Mouse (Mus musculus) liver, adult (tissue): ENCODE results near the gene BC107364.

Experiments
- GATA4 ChIP-seq: IDR thresholded peaks from 2 replicates; pipeline ENCODE4 v1.6.1; 2014; ENCODE audit warnings: mild to moderate bottlenecking, low read length; ENCODE audit not compliant: insufficient replicate concordance

The BC107364 gene

GRCm38 (mm10) chr3:96405541-96406503 lies 46.3 kb downstream of the BC107364 start:
- TF ChIP-seq GATA4, result no peak

GRCm38 (mm10) chr3:96405004-96405403 lies 47.1 kb downstream of the BC107364 start:
- TF ChIP-seq GATA4, result no peak

GRCm38 (mm10) chr3:96404450-96404849 lies 47.7 kb downstream of the BC107364 start:
- TF ChIP-seq GATA4, result no peak

DNA sequence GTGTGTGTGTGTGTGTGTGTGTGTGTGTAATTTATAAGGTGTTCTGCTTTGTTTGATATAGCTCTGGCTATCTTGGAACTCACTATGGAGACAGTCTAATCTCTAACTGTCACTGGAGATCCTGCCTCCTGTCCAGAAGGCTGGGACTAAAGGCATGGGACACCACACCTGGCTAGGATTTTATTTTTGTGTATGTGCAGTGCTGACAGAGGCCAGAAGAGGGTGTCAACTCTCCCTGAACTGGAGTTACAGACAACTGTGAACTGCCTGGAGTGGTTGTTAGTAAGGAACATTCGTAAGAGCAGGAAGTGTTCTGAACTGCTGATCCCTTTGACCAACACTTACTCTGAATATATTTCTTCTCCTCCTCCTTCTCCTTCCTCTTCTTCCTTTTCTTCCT lies 49.1 kb downstream of the BC107364 start:
- no peak for TF ChIP-seq GATA4

DNA sequence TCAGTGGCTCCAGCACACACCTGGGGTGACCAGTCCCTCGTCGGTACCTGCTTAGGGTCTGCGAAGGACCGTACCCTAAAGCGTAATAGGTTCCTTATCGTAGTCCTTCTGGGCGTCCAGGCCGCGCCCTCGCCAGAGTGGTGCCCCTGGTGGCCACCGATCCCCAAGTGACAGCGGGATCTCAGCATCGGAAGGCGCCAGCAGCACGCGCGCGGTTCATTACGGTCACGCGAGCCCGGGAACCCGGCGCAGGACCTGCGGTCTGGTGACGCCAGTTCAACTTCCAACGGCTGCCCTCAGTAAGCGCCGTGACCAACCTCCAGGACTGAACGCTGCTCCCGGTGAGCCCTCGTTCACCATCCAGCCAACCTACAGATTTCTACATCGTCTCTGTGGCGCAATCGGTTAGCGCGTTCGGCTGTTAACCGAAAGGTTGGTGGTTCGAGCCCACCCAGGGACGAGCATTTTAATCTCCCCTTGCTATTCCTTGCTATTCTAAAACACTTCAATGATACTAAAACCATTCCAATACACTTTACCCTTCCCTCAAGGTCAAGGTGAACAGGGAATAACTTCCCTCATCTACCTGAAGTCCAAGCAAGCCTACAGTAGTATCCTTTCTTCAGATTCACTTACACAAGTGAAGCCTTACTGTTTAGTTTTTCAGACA lies 50.1 kb downstream of the BC107364 start:
- no peak for TF ChIP-seq GATA4

DNA sequence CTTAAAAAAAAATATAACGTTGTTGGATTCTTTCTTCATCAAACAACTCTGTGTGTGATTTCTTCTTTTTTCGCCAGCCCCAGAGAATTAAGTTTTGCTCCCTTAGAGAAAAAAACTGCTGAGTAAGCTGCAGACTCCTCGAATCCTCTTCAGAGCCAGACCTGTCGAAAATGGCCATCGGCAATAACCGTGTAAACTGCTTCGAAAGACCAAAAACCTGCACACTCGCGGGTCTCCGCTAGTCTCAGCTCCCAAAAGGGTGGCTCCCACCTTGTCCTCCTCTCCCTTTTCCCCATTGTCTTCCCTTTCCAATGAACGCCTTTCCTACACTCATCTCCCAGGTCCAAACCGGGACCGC lies 50.7 kb downstream of the BC107364 start:
- TF ChIP-seq GATA4, result no peak

DNA sequence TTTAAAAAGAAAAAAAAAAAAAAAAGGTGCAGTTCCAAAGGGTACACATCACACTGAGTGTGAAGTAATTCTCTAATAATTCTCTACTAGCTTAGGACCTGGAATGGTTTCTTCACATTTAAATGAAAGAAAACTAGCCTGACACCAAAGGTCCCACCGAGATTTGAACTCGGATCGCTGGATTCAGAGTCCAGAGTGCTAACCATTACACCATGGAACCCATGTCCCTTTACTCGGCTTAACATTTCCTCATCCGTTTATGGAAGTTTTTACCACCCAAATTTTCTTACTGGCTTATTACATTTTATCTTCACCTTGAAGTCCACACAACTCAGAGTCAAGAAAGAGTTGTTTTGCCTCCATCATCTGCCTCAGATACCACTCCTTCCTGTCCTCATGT lies 53.2 kb downstream of the BC107364 start:
- no peak for TF ChIP-seq GATA4

DNA sequence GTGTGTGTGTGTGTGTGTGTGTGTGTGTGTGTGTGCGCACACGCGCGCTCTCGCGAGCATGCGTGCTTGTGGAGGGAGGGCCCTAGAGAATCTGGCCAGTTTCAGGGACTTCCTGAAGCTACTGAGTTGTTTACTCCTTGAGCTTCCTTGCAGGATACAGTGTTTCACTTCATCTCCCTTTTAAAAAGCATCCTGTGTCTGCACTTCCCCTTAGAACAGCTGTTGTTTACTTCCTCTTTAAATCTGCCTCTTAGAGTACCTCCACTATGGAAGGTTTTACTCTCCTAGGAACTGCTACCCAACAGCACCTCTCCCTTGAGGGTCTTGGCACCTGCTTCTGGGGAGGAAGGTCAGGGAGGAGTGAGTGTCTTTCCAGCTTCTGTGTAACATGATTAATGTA lies 55.2 kb downstream of the BC107364 start:
- TF ChIP-seq GATA4, result no peak
